In the genomic region with DNA sequence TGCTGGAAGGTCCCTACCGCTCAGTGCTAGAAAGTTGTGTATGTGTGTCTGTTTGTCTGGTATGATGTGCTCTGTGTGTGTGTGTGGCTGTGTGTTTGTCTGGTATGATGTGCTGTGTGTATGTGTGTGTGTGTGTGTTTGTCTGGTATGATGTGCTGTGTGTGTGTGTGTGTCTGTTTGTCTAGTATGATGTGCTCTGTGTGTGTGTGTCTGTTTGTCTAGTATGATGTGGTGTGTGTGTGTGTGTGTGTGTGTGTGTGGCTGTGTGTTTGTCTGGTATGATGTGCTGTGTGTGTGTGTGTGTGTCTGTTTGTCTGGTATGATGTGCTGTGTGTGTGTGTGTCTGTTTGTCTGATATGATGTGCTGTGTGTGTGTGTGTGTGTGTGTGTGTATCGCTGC, we compare ENCODE assay signal across 25 mouse cellular contexts. TPM values are rescaled to one million over a fixed set of nuclear protein-coding genes. Genes with fewer than 3 reads are reported as not detected.
A peak's percentile ranks its signal among the peaks of the same experiment; 100 is the strongest.
DNase-seq lines count a peak whose midpoint lies in the region; ATAC-seq and TF ChIP-seq lines count a peak whose summit lies in the region.
"Had no signal": no experiment of that assay in that cellular context is flagged by ENCODE, and none has a peak within 500 bp of the region (broad histone marks: within the 10 kb centered on the region; RNA-seq: fewer than 3 reads in every experiment).

No protein-coding gene starts in this region.

- H3K9me3 ChIP-seq in CH12.LX (replicated peaks; ENCODE audit: low read length) (no peaks in the 10 kb centered on the region), MEL (replicated peaks; ENCODE audit: insufficient read depth, low read length) (no peaks in the 10 kb centered on the region)
- H3K9me3 ChIP-seq in embryonic facial prominence, embryonic 10.5 days = no peaks in the 10 kb centered on the region
- no peaks in the 10 kb centered on the region for H3K9me3 ChIP-seq in neural tube, embryonic 15.5 days (replicated peaks)
- H3K9me3 ChIP-seq: G1E had no signal

- H3K36me3 ChIP-seq in CH12.LX (replicated peaks in 1 of 2; ENCODE audit: control insufficient read depth in 1 of 2, insufficient read depth in 1 of 2, low read length in 1 of 2) (peaks cover 64 to 98% of the 10 kb centered on the region in 2 experiments), MEL (ENCODE audit: control insufficient read depth in 1 of 2, insufficient read depth in 2 of 2, low read length in 2 of 2) (peaks cover 0 to 3% of the 10 kb centered on the region in 2 experiments; a peak in 1 of 4 replicates), myocyte (ENCODE audit: control insufficient read depth, insufficient read depth) (peaks cover 7% of the 10 kb centered on the region)
- peaks cover 72% of the 10 kb centered on the region for H3K36me3 ChIP-seq in embryonic facial prominence, embryonic 10.5 days (replicated peaks)
- H3K36me3 ChIP-seq in neural tube, embryonic 15.5 days = peaks cover 60% of the 10 kb centered on the region

- no peak overlapping the region for H3K9ac ChIP-seq in CH12.LX (ENCODE audit: insufficient read depth, low read depth)
- H3K9ac ChIP-seq in MEL (ENCODE audit: control insufficient read depth, low read depth, low read length, poor library complexity, severe bottlenecking) = no peak overlapping the region
- no peak overlapping the region for H3K9ac ChIP-seq in neural tube, embryonic 15.5 days (replicated peaks)

- 82% methylated on average over 2 of the region's 2 CpGs for WGBS in cerebellum, adult 2 months
- WGBS in embryonic facial prominence, embryonic 10.5 days = 89% methylated on average over 2 of the region's 2 CpGs
- WGBS in neural tube, embryonic 15.5 days = 95% methylated on average over 2 of the region's 2 CpGs

- H3K27ac ChIP-seq in cerebellum, adult 2 months (ENCODE audit: insufficient read depth, low read length) = no peak overlapping the region
- no peak overlapping the region for H3K27ac ChIP-seq in CH12.LX (ENCODE audit: insufficient read depth, low read depth)
- no peak overlapping the region for H3K27ac ChIP-seq in MEL (ENCODE audit: control insufficient read depth, low read depth, low read length)
- H3K27ac ChIP-seq in embryonic facial prominence, embryonic 10.5 days (replicated peaks) = no peak overlapping the region
- H3K27ac ChIP-seq in neural tube, embryonic 15.5 days (replicated peaks) = no peak overlapping the region

- no peak for DNase-seq in cerebellum, adult 2 months
- DNase-seq in cerebellum, postnatal 4 days (ENCODE audit: low spot score in 2 of 2) = no peak
- DNase-seq in CH12.LX (ENCODE audit: extremely low read depth) = no peak
- DNase-seq in MEL (ENCODE audit: low read depth, low spot score) = no peak
- no peak for DNase-seq in embryonic facial prominence, embryonic 10.5 days (ENCODE audit: low spot score)
- DNase-seq in adrenal gland, postnatal 36 days = no peak
- DNase-seq: adrenal gland, adult 2 months; adrenal gland, adult 8-10 months; adrenal gland, postnatal 10 days; adrenal gland, postnatal 14 days; adrenal gland, postnatal 25 days; B cell, adult 2 months; cerebellum, adult 11 months; cerebellum, adult 11-12 months; cerebellum, adult 18-20 months; cerebellum, adult 8-10 months; cerebellum, adult 9-10 months had no signal

- TF ChIP-seq EP300 in CH12.LX (IDR thresholded peaks at IDR 0.05; ENCODE audit: low read length) (no peak), MEL (IDR thresholded peaks at IDR 0.05; ENCODE audit: low read depth in 1 of 2, low read length in 2 of 2) (no peak)

- peak; percentile 3; the same call in 1 of the 2 replicates for TF ChIP-seq POLR2A in cerebellum, adult 2 months (IDR thresholded peaks at IDR 0.05; ENCODE audit: borderline replicate concordance, insufficient read depth, low read length)
- TF ChIP-seq POLR2A in CH12.LX (IDR thresholded peaks at IDR 0.05; ENCODE audit: low read depth, low read length) (no peak), MEL (IDR thresholded peaks at IDR 0.05; ENCODE audit: control insufficient read depth in 1 of 2, insufficient read depth in 1 of 2, low read depth in 1 of 2, low read length in 2 of 2, poor library complexity in 1 of 2) (no peak), myocyte (IDR thresholded peaks at IDR 0.05; ENCODE audit: insufficient read length, low read depth) (peak; percentile 12)

- no peak for ATAC-seq in neural tube, embryonic 15.5 days (ENCODE audit: low FRiP score)
- ATAC-seq: activated CD4-positive, CD25-positive, alpha-beta regulatory T cell, adult 4 months; CD4-positive, CD25-positive, alpha-beta regulatory T cell, adult 4 months; Patski had no signal

- in situ Hi-C loops in CH12.LX (cut with MboI; ENCODE audit: low pct_ligation_motif_present, low pct_unique_long_range_greater_than_20kb, low sequenced_read_pairs) = no loop called here

- H3K4me2 ChIP-seq in CH12.LX (ENCODE audit: insufficient read depth, low read depth, poor library complexity, severe bottlenecking) (no peak overlapping the region), myocyte (ENCODE audit: low read depth) (no peak overlapping the region)
- H3K4me2 ChIP-seq in neural tube, embryonic 15.5 days = no peak overlapping the region

- H3K4me1 ChIP-seq in cerebellum, adult 2 months (ENCODE audit: control insufficient read depth, insufficient read depth, low read length) = peaks cover 13% of the 10 kb centered on the region
- H3K4me1 ChIP-seq in CH12.LX (ENCODE audit: control insufficient read depth in 1 of 2, insufficient read depth in 2 of 2) = peaks cover 8 to 12% of the 10 kb centered on the region in 2 experiments; a peak in 3 of 4 replicates
- no peaks in the 10 kb centered on the region for H3K4me1 ChIP-seq in MEL (ENCODE audit: control insufficient read depth in 1 of 2, insufficient read depth in 2 of 2, low read length in 2 of 2)
- peaks cover 6% of the 10 kb centered on the region for H3K4me1 ChIP-seq in embryonic facial prominence, embryonic 10.5 days
- H3K4me1 ChIP-seq in neural tube, embryonic 15.5 days = no peaks in the 10 kb centered on the region

- no peak for TF ChIP-seq RAD21 in CH12.LX (IDR thresholded peaks at IDR 0.05; ENCODE audit: low read depth, low read length)
- TF ChIP-seq RAD21 in MEL (IDR thresholded peaks at IDR 0.05; ENCODE audit: low read depth, low read length) = no peak

- H3ac ChIP-seq in myocyte (ENCODE audit: control insufficient read depth, insufficient read length) = no peak overlapping the region

- H3K79me2 ChIP-seq in CH12.LX (replicated peaks; ENCODE audit: control insufficient read depth, extremely low read depth, insufficient read depth, poor library complexity, severe bottlenecking) (no peaks in the 10 kb centered on the region), MEL (ENCODE audit: control insufficient read depth, insufficient read depth, low read length, poor library complexity) (no peaks in the 10 kb centered on the region), myocyte (ENCODE audit: control insufficient read depth, insufficient read depth) (no peaks in the 10 kb centered on the region)

- no peak overlapping the region for H3K4me3 ChIP-seq in cerebellum, adult 2 months (replicated peaks; ENCODE audit: insufficient read depth, low read depth, low read length)
- H3K4me3 ChIP-seq in CH12.LX (replicated peaks in 1 of 3; ENCODE audit: low read depth in 2 of 3, low read length in 2 of 3, poor library complexity in 1 of 3) (no peak overlapping the region), MEL (ENCODE audit: control insufficient read depth in 1 of 2, insufficient read depth in 1 of 2, low read depth in 2 of 2, low read length in 2 of 2) (no peak overlapping the region), myocyte (no peak overlapping the region)
- H3K4me3 ChIP-seq in embryonic facial prominence, embryonic 10.5 days = no peak overlapping the region
- no peak overlapping the region for H3K4me3 ChIP-seq in neural tube, embryonic 15.5 days (replicated peaks)

- no peak for TF ChIP-seq CTCF in cerebellum, adult 2 months (IDR thresholded peaks at IDR 0.05; ENCODE audit: borderline replicate concordance, insufficient read depth, low read depth, low read length)
- TF ChIP-seq CTCF in CH12.LX (conservative IDR thresholded peaks at IDR 0.05 in 1 of 2, IDR thresholded peaks at IDR 0.05 in 1 of 2; ENCODE audit: low read depth in 2 of 2, low read length in 2 of 2) (no peak), MEL (IDR thresholded peaks at IDR 0.05 in 2 of 3, conservative IDR thresholded peaks at IDR 0.05 in 1 of 3; ENCODE audit: control insufficient read depth in 1 of 3, insufficient read depth in 1 of 3, low read depth in 2 of 3, low read length in 3 of 3, poor library complexity in 1 of 3, severe bottlenecking in 1 of 3) (no peak)

- dilution Hi-C loops in CH12.LX (cut with MboI; ENCODE audit: extremely low pct_ligation_motif_present, extremely low pct_unique_long_range_greater_than_20kb, low sequenced_read_pairs) = no loop called here

- no peaks in the 10 kb centered on the region for H3K27me3 ChIP-seq in cerebellum, adult 2 months (ENCODE audit: control insufficient read depth, insufficient read depth, low read length)
- H3K27me3 ChIP-seq in CH12.LX (replicated peaks) (no peaks in the 10 kb centered on the region), MEL (ENCODE audit: control insufficient read depth in 1 of 2, insufficient read depth in 2 of 2, low read length in 2 of 2) (no peaks in the 10 kb centered on the region), myocyte (ENCODE audit: control insufficient read depth, insufficient read depth, insufficient read length) (peaks cover 1% of the 10 kb centered on the region)
- no peaks in the 10 kb centered on the region for H3K27me3 ChIP-seq in embryonic facial prominence, embryonic 10.5 days (replicated peaks; ENCODE audit: low read depth, poor library complexity, severe bottlenecking)
- H3K27me3 ChIP-seq in neural tube, embryonic 15.5 days (replicated peaks) = no peaks in the 10 kb centered on the region
- H3K27me3 ChIP-seq: Patski had no signal

RNA-seq across cellular contexts. Expression of gene Slc2a6, which starts 8.3 kb away (rescaled TPM):
- 45.4 and 49.8 TPM in 2 replicates for polyA plus RNA-seq in cerebellum, adult 2 months (2012; rRNA removed)
- 49.8 and 55.9 TPM in 2 replicates for total RNA-seq in CH12.LX (2012; rRNA removed)
- total RNA-seq in CH12.LX (2014; rRNA removed) = 37.3 and 43.3 TPM in 2 replicates
- 17.1 and 22.1 TPM in 2 replicates for polyA plus RNA-seq in CH12.LX (2012; ENCODE audit: insufficient read length, low read depth)
- 2.3 and 2.6 TPM in 2 replicates for total RNA-seq in MEL (2012; rRNA removed)
- 1 to 10 TPM in 1 of 2 experiments, not detected in 1; 3.2 TPM for polyA plus RNA-seq in MEL (2012; ENCODE audit: insufficient read depth in 1 of 2, insufficient read length in 2 of 2, low read depth in 1 of 2, low replicate concordance in 2 of 2, missing spikeins in 1 of 2)
- 102 TPM for polyA plus RNA-seq in myocyte (2012; fragmentation: generic; extraction: Trizol)
- 1.4 and 2.3 TPM in 2 replicates for polyA plus RNA-seq in embryonic facial prominence, embryonic 10.5 days (2016; fragmentation: Nextera tagmentation; extraction: Ambion mirVana)
- under 1 TPM; 0.36 to 0.69 TPM for total RNA-seq in adrenal gland, postnatal 36 days (2021)
- polyA plus RNA-seq in neural tube, embryonic 15.5 days (2015; fragmentation: Nextera tagmentation; extraction: Ambion mirVana) = 17.2 and 20.0 TPM in 2 replicates
- polyA plus RNA-seq: G1E had no signal

RNA-seq across cellular contexts. Expression of gene Cacfd1, which starts 9.8 kb away (rescaled TPM):
- 65.8 and 66.5 TPM in 2 replicates for polyA plus RNA-seq in cerebellum, adult 2 months (2012; rRNA removed)
- total RNA-seq in CH12.LX (2012; rRNA removed) (9.9 and 10.3 TPM in 2 replicates), CH12.LX (2014; rRNA removed) (5.4 and 6.4 TPM in 2 replicates), MEL (2012; rRNA removed) (15.2 and 19.1 TPM in 2 replicates)
- polyA plus RNA-seq in CH12.LX (2012; ENCODE audit: insufficient read length, low read depth) (18.8 and 20.2 TPM in 2 replicates), MEL (2012; ENCODE audit: insufficient read depth in 1 of 2, insufficient read length in 2 of 2, low read depth in 1 of 2, low replicate concordance in 2 of 2, missing spikeins in 1 of 2) (10 to 100 TPM in 1 of 2 experiments, not detected in 1; 60.7 TPM), myocyte (2012; fragmentation: generic; extraction: Trizol) (22.8 TPM)
- 91.0 and 97.4 TPM in 2 replicates for polyA plus RNA-seq in embryonic facial prominence, embryonic 10.5 days (2016; fragmentation: Nextera tagmentation; extraction: Ambion mirVana)
- total RNA-seq in adrenal gland, postnatal 36 days (2021) = 10 to 100 TPM; 50.9 to 58.8 TPM
- 98.5 and 103 TPM in 2 replicates for polyA plus RNA-seq in neural tube, embryonic 15.5 days (2015; fragmentation: Nextera tagmentation; extraction: Ambion mirVana)

RNA-seq across cellular contexts. Expression of gene Adamts13, which starts 46.3 kb away (rescaled TPM):
- 0.59 TPM in 1 of 2 replicates, not detected in the other for polyA plus RNA-seq in cerebellum, adult 2 months (2012; rRNA removed)
- total RNA-seq in CH12.LX (2012; rRNA removed) = 0.13 and 0.17 TPM in 2 replicates
- not detected in 2 replicates for total RNA-seq in CH12.LX (2014; rRNA removed)
- 0.17 TPM in 1 of 2 replicates, not detected in the other for polyA plus RNA-seq in CH12.LX (2012; ENCODE audit: insufficient read length, low read depth)
- 75.1 and 130 TPM in 2 replicates for total RNA-seq in MEL (2012; rRNA removed)
- polyA plus RNA-seq in MEL (2012; ENCODE audit: insufficient read depth in 1 of 2, insufficient read length in 2 of 2, low read depth in 1 of 2, low replicate concordance in 2 of 2, missing spikeins in 1 of 2) = 10 to 100 TPM in 1 of 2 experiments, not detected in 1; 19.7 TPM
- not detected for polyA plus RNA-seq in myocyte (2012; fragmentation: generic; extraction: Trizol)
- polyA plus RNA-seq in embryonic facial prominence, embryonic 10.5 days (2016; fragmentation: Nextera tagmentation; extraction: Ambion mirVana) = not detected in 2 replicates
- not detected for total RNA-seq in adrenal gland, postnatal 36 days (2021)
- polyA plus RNA-seq in neural tube, embryonic 15.5 days (2015; fragmentation: Nextera tagmentation; extraction: Ambion mirVana) = 0.09 TPM in 1 of 2 replicates, not detected in the other
- total RNA-seq: adrenal gland, adult 18-20 months; adrenal gland, adult 2 months; adrenal gland, adult 8-10 months; adrenal gland, postnatal 25 days; ES-E14; G1E had no signal
- polyA plus RNA-seq: activated CD4-positive, CD25-positive, alpha-beta regulatory T cell, adult 4 months; CD4-positive, CD25-positive, alpha-beta regulatory T cell, adult 4 months; G1E had no signal

RNA-seq across cellular contexts. Expression of gene Mymk, which starts 52.4 kb away (rescaled TPM):
- polyA plus RNA-seq in cerebellum, adult 2 months (2012; rRNA removed) = 0.22 and 0.43 TPM in 2 replicates
- total RNA-seq in CH12.LX (2012; rRNA removed) = not detected in 2 replicates
- not detected in 2 replicates for total RNA-seq in CH12.LX (2014; rRNA removed)
- not detected in 2 replicates for polyA plus RNA-seq in CH12.LX (2012; ENCODE audit: insufficient read length, low read depth)
- total RNA-seq in MEL (2012; rRNA removed) = not detected in 2 replicates
- not detected for polyA plus RNA-seq in MEL (2012; ENCODE audit: insufficient read depth in 1 of 2, insufficient read length in 2 of 2, low read depth in 1 of 2, low replicate concordance in 2 of 2, missing spikeins in 1 of 2)
- 1,410 TPM for polyA plus RNA-seq in myocyte (2012; fragmentation: generic; extraction: Trizol)
- polyA plus RNA-seq in embryonic facial prominence, embryonic 10.5 days (2016; fragmentation: Nextera tagmentation; extraction: Ambion mirVana) = 0.17 TPM in 1 of 2 replicates, not detected in the other
- total RNA-seq in adrenal gland, postnatal 36 days (2021) = not detected
- polyA plus RNA-seq in neural tube, embryonic 15.5 days (2015; fragmentation: Nextera tagmentation; extraction: Ambion mirVana) = 2.5 and 3.4 TPM in 2 replicates
- total RNA-seq: adrenal gland, adult 18-20 months; adrenal gland, adult 2 months; adrenal gland, postnatal 14 days; adrenal gland, postnatal 25 days; ES-E14 had no signal
- polyA plus RNA-seq: activated CD4-positive, CD25-positive, alpha-beta regulatory T cell, adult 4 months; CD4-positive, CD25-positive, alpha-beta regulatory T cell, adult 4 months; G1E had no signal

RNA-seq across cellular contexts. Expression of gene Rexo4, which starts 55.3 kb away (rescaled TPM):
- polyA plus RNA-seq in cerebellum, adult 2 months (2012; rRNA removed) = 70.3 and 72.2 TPM in 2 replicates
- 53.6 and 66.4 TPM in 2 replicates for total RNA-seq in CH12.LX (2012; rRNA removed)
- 67.2 and 69.1 TPM in 2 replicates for total RNA-seq in CH12.LX (2014; rRNA removed)
- polyA plus RNA-seq in CH12.LX (2012; ENCODE audit: insufficient read length, low read depth) = 74.8 and 83.4 TPM in 2 replicates
- 45.3 and 52.4 TPM in 2 replicates for total RNA-seq in MEL (2012; rRNA removed)
- 10 to 100 TPM in 1 of 2 experiments, not detected in 1; 66.6 TPM for polyA plus RNA-seq in MEL (2012; ENCODE audit: insufficient read depth in 1 of 2, insufficient read length in 2 of 2, low read depth in 1 of 2, low replicate concordance in 2 of 2, missing spikeins in 1 of 2)
- 23.3 TPM for polyA plus RNA-seq in myocyte (2012; fragmentation: generic; extraction: Trizol)
- polyA plus RNA-seq in embryonic facial prominence, embryonic 10.5 days (2016; fragmentation: Nextera tagmentation; extraction: Ambion mirVana) = 56.0 and 59.1 TPM in 2 replicates
- 10 to 100 TPM; 27.8 to 39.1 TPM for total RNA-seq in adrenal gland, postnatal 36 days (2021)
- polyA plus RNA-seq in neural tube, embryonic 15.5 days (2015; fragmentation: Nextera tagmentation; extraction: Ambion mirVana) = 38.0 and 39.2 TPM in 2 replicates

Comparison
In these comparisons a context has a peak if more than half of its experiments do, and no peak if none do; other contexts are left out.
1. POLR2A ChIP-seq: peak in cerebellum, adult 2 months (single experiment) and myocyte (single experiment); none in CH12.LX (single experiment) and MEL (0 of 2).